Mouse (Mus musculus) 3T3-L1 (cell line): ENCODE results near the gene Dusp10.

Experiments used
- DNase-seq: peaks from one replicate; pipeline ENCODE4 v3.0.0-alpha.2; 2015; ENCODE audit warnings: low read depth, low spot score

Dusp10 gene

DNA sequence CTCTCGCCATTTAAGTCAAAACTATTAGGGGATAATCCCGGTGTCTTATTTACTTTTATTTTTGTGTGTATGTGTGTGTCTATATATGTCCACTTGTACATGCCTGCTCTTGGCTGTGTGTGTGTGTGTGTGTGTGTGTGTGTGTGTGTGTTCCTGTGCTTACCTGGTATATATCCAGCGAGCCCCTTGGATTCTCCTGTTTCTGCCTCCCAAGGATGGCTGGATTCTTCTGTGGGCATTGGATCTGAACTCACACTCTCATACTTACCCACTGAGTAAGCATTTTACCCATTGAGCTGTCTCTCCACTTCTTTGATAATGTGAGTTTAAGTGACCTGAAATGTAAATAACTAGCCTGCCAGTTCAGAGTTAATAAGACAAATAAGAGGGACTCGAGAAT is 40.6 kb downstream of the Dusp10 start:
- DNase-seq: no peak

- DNase-seq: no peak
Observed at GRCm38 (mm10) chr1:184054176-184054575, 41.1 kb downstream of the Dusp10 start.

DNA sequence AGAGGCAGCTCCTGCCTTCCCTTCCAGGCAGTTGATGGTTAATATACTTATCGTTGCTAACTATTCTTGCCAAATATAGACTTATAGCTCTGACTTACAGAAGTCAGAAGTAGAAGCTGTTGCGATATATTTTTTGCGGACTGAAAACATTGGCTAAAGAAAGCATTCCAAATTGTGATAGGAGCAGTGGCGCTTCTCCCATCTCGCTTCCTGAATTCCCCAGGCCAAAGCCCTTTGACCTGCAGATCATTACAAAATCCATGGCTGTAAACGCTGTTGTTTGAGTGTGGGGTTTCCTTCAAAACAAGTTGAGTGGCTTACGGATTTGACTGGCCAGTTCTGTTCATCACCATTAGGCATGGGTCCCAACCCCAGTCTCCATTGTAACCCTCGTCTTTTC is 45.1 kb downstream of the Dusp10 start:
- DNase-seq: no peak

DNA sequence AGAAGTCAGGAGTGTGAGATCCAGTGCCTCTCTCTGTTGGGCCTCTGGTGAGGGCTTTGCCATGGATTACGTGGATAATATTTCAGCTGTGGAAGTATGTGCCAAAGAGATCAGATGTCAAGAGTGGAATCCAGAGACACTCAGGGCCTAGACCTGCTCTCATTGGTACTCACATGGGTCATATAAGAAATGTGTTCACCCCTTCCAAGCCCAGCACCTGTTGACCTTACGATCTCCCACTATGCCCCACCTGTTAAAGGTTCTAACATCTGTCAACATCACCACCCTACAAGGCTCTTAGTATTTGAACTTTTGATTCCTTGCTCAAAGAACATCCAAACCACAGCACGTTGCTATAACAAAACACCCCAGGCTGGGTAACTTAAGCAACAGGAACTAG is 46.7 kb downstream of the Dusp10 start:
- DNase-seq: no peak

- no peak for DNase-seq
Observed at GRCm38 (mm10) chr1:184060381-184060780, 47.3 kb downstream of the Dusp10 start.

- peak; percentile 51 for DNase-seq
Observed at GRCm38 (mm10) chr1:184060828-184061734, 48.0 kb downstream of the Dusp10 start.

GRCm38 (mm10) chr1:184061901-184062300 is 48.8 kb downstream of the Dusp10 start:
- no peak for DNase-seq

GRCm38 (mm10) chr1:184064306-184064705 is 51.2 kb downstream of the Dusp10 start:
- no peak for DNase-seq

- DNase-seq: no peak
Observed at GRCm38 (mm10) chr1:184065589-184066361, 52.7 kb downstream of the Dusp10 start.

DNA sequence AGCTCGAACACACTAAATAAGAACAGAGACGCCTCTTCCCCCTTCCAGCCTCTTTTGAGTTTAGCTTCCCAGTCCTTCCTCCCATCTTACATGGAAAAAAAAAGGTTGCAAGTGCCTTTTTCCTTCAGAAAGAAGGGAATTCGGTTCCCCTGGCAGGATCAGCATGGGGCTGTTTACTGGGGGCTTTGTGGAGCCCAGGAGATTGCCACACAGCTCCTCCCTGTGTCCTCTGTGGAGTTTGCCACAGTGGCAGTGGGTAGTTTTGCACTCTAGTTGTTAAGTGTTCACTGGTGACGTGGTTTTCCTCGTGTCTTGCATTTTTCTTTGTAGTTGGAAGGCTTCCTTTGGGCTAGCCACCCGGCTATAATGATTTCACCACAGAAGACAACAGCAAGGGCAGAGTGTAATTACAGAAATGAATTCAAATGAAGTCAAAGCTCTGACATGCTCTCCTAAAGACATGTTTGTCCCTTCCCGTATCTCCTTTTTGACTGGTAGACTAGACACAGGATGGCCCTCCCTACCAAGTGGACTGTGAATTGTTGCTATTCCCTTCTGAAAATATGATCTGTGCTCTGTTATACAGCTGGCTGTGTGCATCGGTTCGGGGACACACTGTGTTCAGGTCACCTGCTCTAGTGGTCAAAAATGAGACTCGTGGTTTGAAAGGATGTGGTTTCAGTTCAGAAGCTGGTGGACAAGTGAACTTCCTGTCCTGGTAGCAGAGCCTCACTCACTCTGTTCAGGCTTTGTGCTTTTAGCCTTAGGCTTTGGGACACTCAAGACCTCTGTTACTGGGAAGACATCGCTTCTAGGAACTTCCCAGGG is 53.6 kb downstream of the Dusp10 start:
- no peak for DNase-seq

DNA sequence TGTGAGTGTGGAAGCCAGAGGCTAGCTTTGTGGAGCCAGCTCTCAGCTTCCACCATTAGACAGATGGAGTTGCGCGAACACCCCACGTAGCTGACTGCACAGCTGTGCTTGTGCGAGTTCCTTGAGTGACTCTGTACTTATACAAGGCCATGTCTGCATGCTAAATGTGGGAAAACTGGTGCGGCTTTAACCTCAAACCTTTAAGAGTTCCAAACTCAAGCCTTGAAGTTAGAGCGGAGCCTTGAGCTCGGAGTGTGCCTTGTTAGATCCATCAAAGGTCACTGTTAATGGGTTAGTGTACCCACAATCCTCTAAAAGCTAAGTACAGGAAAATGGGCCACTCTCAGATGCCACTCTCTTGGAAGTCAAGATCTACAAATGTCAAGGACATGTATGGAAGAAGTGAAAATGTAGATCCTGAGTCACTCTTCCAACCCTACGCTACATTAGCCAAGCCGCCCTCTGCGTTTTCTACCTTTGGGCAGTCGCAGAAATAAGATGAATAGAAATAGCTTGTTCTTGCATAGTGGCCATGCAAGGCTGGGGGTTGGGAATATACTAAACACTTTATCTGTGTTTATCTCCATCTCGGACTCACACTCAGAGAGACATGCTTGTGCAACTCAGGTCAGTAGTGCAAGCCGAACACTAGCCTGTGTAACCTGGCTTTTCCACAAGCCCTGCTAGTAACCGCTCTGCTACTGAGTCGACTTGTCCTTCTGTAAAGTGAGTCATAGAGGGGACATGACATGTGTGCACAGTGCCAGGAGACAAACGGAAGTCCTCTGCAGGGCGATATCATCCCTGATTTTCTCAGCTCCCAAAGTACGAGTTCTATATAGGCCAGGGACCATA is 54.8 kb downstream of the Dusp10 start:
- DNase-seq: no peak

- DNase-seq: no peak
Observed at GRCm38 (mm10) chr1:184068971-184069370, 55.9 kb downstream of the Dusp10 start.

DNA sequence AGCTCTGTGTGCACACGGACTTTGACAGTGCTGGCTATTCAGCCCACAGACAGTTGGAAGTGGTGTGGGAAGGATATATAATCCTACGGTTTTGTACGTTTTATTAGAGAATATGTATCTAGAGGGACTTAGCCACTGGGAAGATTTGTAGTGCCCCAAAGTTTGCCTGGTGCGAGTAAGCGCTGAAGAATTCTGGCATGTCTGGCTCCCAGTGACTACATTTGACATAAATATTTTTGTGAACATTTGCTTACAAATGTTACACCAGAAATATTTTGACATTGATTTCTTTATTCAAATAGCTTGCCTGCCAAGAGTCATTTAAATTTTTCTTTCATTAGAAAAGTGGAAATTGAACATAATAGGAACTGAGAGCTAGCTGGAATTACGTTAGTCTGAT is 63.0 kb downstream of the Dusp10 start:
- DNase-seq: peak; percentile 64

- DNase-seq: peak; percentile 99
Observed at GRCm38 (mm10) chr1:184076756-184077155, 63.7 kb downstream of the Dusp10 start.

- no peak for DNase-seq
Observed at GRCm38 (mm10) chr1:184079304-184079703, 66.2 kb downstream of the Dusp10 start.

GRCm38 (mm10) chr1:184082661-184083060 is 69.6 kb downstream of the Dusp10 start:
- DNase-seq: peak; percentile 62

GRCm38 (mm10) chr1:184083166-184083565 is 70.1 kb downstream of the Dusp10 start:
- DNase-seq: peak; percentile 67

DNA sequence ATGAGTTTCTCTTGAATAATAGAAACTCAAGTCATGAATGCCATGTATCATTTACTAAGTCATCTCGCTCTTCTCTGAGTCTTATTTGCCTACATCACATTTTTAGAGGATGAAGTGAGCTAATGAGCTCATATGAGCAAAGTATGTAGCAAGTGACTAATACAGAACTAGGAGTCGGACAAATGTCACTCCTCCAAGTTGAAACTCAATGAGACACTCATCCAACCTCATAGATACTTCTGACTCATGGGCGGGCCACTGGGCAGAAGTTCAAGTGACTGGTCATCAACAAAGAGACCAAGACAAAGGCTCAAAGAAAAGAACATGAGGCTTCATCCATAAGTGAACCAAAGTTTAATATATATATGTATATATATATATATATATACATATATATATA is 71.9 kb downstream of the Dusp10 start:
- peak; percentile 85 for DNase-seq

DNA sequence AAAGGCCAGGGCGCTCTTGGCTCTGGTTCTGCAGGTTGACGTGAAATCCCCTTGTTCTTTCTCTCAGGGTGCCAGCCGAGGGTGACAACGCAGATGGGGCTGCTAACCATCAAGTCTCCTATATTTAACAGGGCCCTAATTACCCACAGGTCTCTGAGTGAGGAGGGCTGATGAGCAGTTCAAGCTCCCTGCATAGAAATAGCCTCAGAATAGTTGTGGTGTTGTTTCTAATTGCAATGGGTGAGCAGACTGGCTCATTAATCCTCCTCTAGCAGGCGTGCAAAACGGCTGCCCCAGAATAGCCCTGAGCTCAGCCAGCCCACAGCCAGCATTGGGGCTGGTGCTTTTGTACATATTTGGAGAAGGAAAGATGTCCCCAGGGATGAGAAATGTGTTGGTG is 77.4 kb downstream of the Dusp10 start:
- no peak for DNase-seq

- no peak for DNase-seq
Observed at GRCm38 (mm10) chr1:184094914-184095313, 81.8 kb downstream of the Dusp10 start.

GRCm38 (mm10) chr1:184100414-184100813 is 87.3 kb downstream of the Dusp10 start:
- no peak for DNase-seq
